In the genomic region with DNA sequence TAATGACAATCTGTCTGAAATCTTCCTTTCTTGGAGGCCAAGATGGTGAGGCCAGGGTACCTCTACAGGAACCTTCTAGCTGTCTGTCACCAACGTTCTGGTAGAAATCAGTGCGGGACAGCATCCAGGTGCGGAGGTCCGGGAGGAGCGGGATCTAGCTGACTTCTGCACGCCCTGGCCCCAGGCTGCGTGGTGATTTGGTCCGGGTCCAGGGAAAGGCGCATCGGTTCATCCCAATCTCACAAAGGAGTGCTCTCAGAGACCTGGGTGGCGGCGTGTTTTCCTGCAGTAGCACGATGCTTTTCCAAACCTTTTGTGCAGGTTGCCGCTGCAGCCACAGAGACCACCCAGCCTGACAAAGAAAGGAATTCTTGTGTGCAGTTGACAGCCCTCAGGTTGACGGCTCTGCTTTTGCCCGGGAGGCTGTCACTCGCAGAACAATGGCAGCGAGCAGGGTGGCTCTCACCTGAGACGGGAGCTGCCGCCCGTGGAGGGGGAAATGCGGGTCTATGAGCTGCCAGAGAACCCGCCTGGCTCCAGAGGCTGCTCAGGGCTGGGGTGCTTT, we compare ENCODE assay signal across 8 mouse cellular contexts. TPM values are rescaled to one million over a fixed set of nuclear protein-coding genes. Genes with fewer than 3 reads are reported as not detected.
DNase-seq lines count a peak whose midpoint lies in the region; ATAC-seq and TF ChIP-seq lines count a peak whose summit lies in the region.

No protein-coding gene starts in this region.

- peak overlapping the region; percentile 48 for H3K4me3 ChIP-seq in layer of hippocampus, adult 2 months
- peak overlapping the region; percentile 44 for H3K4me3 ChIP-seq in forebrain, embryonic 15.5 days
- peak overlapping the region; percentile 21; the same call in 1 of the 2 replicates for H3K4me3 ChIP-seq in limb, embryonic 14.5 days (replicated peaks; ENCODE audit: low read length)

- peak; percentile 33 for ATAC-seq in forebrain, embryonic 15.5 days (replicated peaks)
- ATAC-seq in limb, embryonic 14.5 days (ENCODE audit: low FRiP score, low read depth), result no peak

- H3K27me3 ChIP-seq in forebrain, embryonic 15.5 days, result peaks cover 20% of the 10 kb centered on the region; the same call in 1 of the 2 replicates
- H3K27me3 ChIP-seq in limb, embryonic 14.5 days (ENCODE audit: control insufficient read depth, insufficient read depth, low read length), result peaks cover 3% of the 10 kb centered on the region; the same call in 1 of the 2 replicates

- peak overlapping the region; percentile 65 for H3K4me2 ChIP-seq in forebrain, embryonic 15.5 days (replicated peaks)
- H3K4me2 ChIP-seq in limb, embryonic 14.5 days (replicated peaks; ENCODE audit: low read depth, low read length, severe bottlenecking), result peak overlapping the region; percentile 45

- H3K27ac ChIP-seq in layer of hippocampus, adult 2 months, result no peak overlapping the region
- H3K27ac ChIP-seq in forebrain, embryonic 15.5 days (replicated peaks), result peak overlapping the region; percentile 70
- no peak overlapping the region for H3K27ac ChIP-seq in limb, embryonic 14.5 days (replicated peaks; ENCODE audit: low read depth, low read length)

- DNase-seq in layer of hippocampus, adult 2 months (ENCODE audit: low spot score in 2 of 2), result no peak
- no peak for DNase-seq in layer of hippocampus, adult 18-20 months (ENCODE audit: low spot score in 2 of 2)
- DNase-seq in cerebellum, adult 18-20 months, result peak; percentile 52 to 69
- DNase-seq in limb, embryonic 14.5 days (ENCODE audit: low spot score), result no peak
- no peak for DNase-seq in ovary, postnatal 14 days (ENCODE audit: low spot score)
- DNase-seq in thymus, postnatal 0 days (ENCODE audit: low spot score), result no peak
- DNase-seq in spleen, postnatal 4 days (ENCODE audit: low spot score in 2 of 2), result no peak

- no peaks in the 10 kb centered on the region for H3K36me3 ChIP-seq in forebrain, embryonic 15.5 days
- no peaks in the 10 kb centered on the region for H3K36me3 ChIP-seq in limb, embryonic 14.5 days (ENCODE audit: control insufficient read depth, insufficient read depth, low read length)

- TF ChIP-seq CTCF in layer of hippocampus, adult 2 months (conservative IDR thresholded peaks at IDR 0.05), result no peak

- H3K9ac ChIP-seq in forebrain, embryonic 15.5 days (replicated peaks), result peak overlapping the region; percentile 64
- H3K9ac ChIP-seq in limb, embryonic 14.5 days (ENCODE audit: low read depth, low read length, severe bottlenecking), result peak overlapping the region; percentile 38; the same call in 1 of the 2 replicates

- WGBS in forebrain, embryonic 15.5 days, result 2% methylated on average over 23 of the region's 23 CpGs
- WGBS in limb, embryonic 14.5 days, result 8% methylated on average over 23 of the region's 23 CpGs

- no peak for TF ChIP-seq POLR2A in limb, embryonic 14.5 days (IDR thresholded peaks at IDR 0.05; ENCODE audit: borderline replicate concordance, extremely low read depth, insufficient read depth, insufficient read length)

- peaks cover 8% of the 10 kb centered on the region for H3K4me1 ChIP-seq in forebrain, embryonic 15.5 days
- H3K4me1 ChIP-seq in limb, embryonic 14.5 days (ENCODE audit: control insufficient read depth, insufficient read depth, low read length), result 0 out of 2 replicates have a peak, but pooled peaks cover 7% of the 10 kb centered on the region

- H3K9me3 ChIP-seq in forebrain, embryonic 15.5 days, result no peaks in the 10 kb centered on the region
- H3K9me3 ChIP-seq in limb, embryonic 14.5 days (ENCODE audit: control insufficient read depth, low read length), result no peaks in the 10 kb centered on the region

RNA-seq across cellular contexts. Expression of a gene that starts 6.5 kb away (rescaled TPM):
- total RNA-seq in layer of hippocampus, adult 2 months (2021), result 10 to 100 TPM; 15.5 to 19.0 TPM
- total RNA-seq in layer of hippocampus, adult 18-20 months (2021), result 10 to 100 TPM; 11.9 to 16.3 TPM
- polyA plus RNA-seq in forebrain, embryonic 15.5 days (2015; fragmentation: Nextera tagmentation; extraction: Ambion mirVana), result 32.5 and 33.5 TPM in 2 replicates
- polyA plus RNA-seq in limb, embryonic 14.5 days (2012; rRNA removed), result 24.6 and 29.0 TPM in 2 replicates
- polyA plus RNA-seq in limb, embryonic 14.5 days (2014; fragmentation: Nextera tagmentation; extraction: Ambion mirVana), result 24.4 and 24.8 TPM in 2 replicates
- polyA plus RNA-seq in thymus, postnatal 0 days (2015; fragmentation: Nextera tagmentation; extraction: Ambion mirVana), result 33.5 and 37.4 TPM in 2 replicates

Comparison
In these comparisons a context has a peak if more than half of its experiments do, and no peak if none do; other contexts are left out.
1. DNase-seq: peak in cerebellum, adult 18-20 months (2 of 2); none in layer of hippocampus, adult 2 months (0 of 2), layer of hippocampus, adult 18-20 months (0 of 2), limb, embryonic 14.5 days (single experiment), ovary, postnatal 14 days (single experiment), thymus, postnatal 0 days (single experiment) and spleen, postnatal 4 days (0 of 2).
2. Peak in every context shown above with its lines, with median percentiles within 50 percentile points of each other: H3K4me3 ChIP-seq.